Mouse (Mus musculus) brain, embryonic 14.5 days (tissue): ENCODE measurements around the gene Csnk1e. TPM values are rescaled to one million over a fixed set of nuclear protein-coding genes. Genes with fewer than 3 reads are reported as not detected.

Experiments used
- DNase-seq: peaks from one replicate; pipeline ENCODE4 v3.0.0-alpha.2; 2011; ENCODE audit warnings: low read depth
- CTCF ChIP-seq: fragments of 200-500 bp; IDR thresholded peaks from 2 replicates; pipeline ENCODE4 v1.5.1; 2012; ENCODE audit warnings: inconsistent platforms, mild to moderate bottlenecking, moderate library complexity, borderline replicate concordance; ENCODE audit not compliant: insufficient read depth, insufficient read length; ENCODE audit errors: extremely low read depth
- POLR2A ChIP-seq: fragments of 200-500 bp; IDR thresholded peaks from 2 replicates; pipeline ENCODE4 v1.6.1; 2012; ENCODE audit warnings: mild to moderate bottlenecking, inconsistent platforms, borderline replicate concordance; ENCODE audit not compliant: poor library complexity, insufficient read depth, insufficient read length, severe bottlenecking; ENCODE audit errors: extremely low read depth
- polyA plus RNA-seq: library from polyadenylated mRNA; depleted of rRNA; stranded (reverse); fragments of >200 nt; gene quantifications from 2 replicates; pipeline ENCODE4 v1.2.3, GENCODE M21; 2012

Gene Csnk1e
- polyA plus RNA-seq, 1 experiment, result 452 TPM

GRCm38 (mm10) chr15:79414513-79414912, 40.9 kb downstream of the Csnk1e start:
- TF ChIP-seq CTCF (no peak), POLR2A (no peak)
- no peak for DNase-seq

GRCm38 (mm10) chr15:79413802-79414201, 41.6 kb downstream of the Csnk1e start:
- DNase-seq, result no peak
- TF ChIP-seq POLR2A (no peak), CTCF (no peak)

GRCm38 (mm10) chr15:79413201-79413600, 42.2 kb downstream of the Csnk1e start:
- no peak for TF ChIP-seq POLR2A
- TF ChIP-seq CTCF, result no peak
- DNase-seq, result no peak

GRCm38 (mm10) chr15:79411363-79412065, 43.9 kb downstream of the Csnk1e start:
- TF ChIP-seq CTCF (no peak), POLR2A (no peak)
- DNase-seq, result no peak

GRCm38 (mm10) chr15:79409077-79409573, 46.2 kb downstream of the Csnk1e start:
- peak; percentile 23 for DNase-seq
- TF ChIP-seq POLR2A (no peak), CTCF (no peak)

GRCm38 (mm10) chr15:79406564-79406963, 48.8 kb downstream of the Csnk1e start:
- TF ChIP-seq CTCF, result no peak
- TF ChIP-seq POLR2A, result no peak
- no peak for DNase-seq

GRCm38 (mm10) chr15:79404277-79404676, 51.1 kb downstream of the Csnk1e start:
- TF ChIP-seq CTCF (no peak), POLR2A (no peak)
- no peak for DNase-seq

- no peak for DNase-seq
- TF ChIP-seq CTCF (no peak), POLR2A (no peak)
These were observed 51.6 kb downstream of the Csnk1e start for GRCm38 (mm10) chr15:79403763-79404210.

- peak; percentile 92 for DNase-seq
- no peak for TF ChIP-seq CTCF
- TF ChIP-seq POLR2A, result peak; percentile 97
These were observed 52.3 kb downstream of the Csnk1e start, which contains the start of gene Tmem184b for GRCm38 (mm10) chr15:79402836-79403762. Gene Tmem184b, minus strand, starts transcription at chr15:79403569.

- peak; percentile 37 for DNase-seq
- no peak for TF ChIP-seq CTCF
- no peak for TF ChIP-seq POLR2A
These were observed 53.2 kb downstream of the Csnk1e start for GRCm38 (mm10) chr15:79402176-79402575.

GRCm38 (mm10) chr15:79400975-79401365, 54.4 kb downstream of the Csnk1e start:
- no peak for DNase-seq
- TF ChIP-seq CTCF (no peak), POLR2A (no peak)
